Mouse (Mus musculus): ENCODE measurements around the gene Onecut3. TPM values are rescaled to one million over a fixed set of nuclear protein-coding genes. Genes with fewer than 3 reads are reported as not detected.

Onecut3 gene
- polyA plus RNA-seq, 1 experiment from 2014 or later, result not detected

- Histone ChIP-seq H3K36me3 (ENCODE audit: control insufficient read depth, insufficient read depth) (no peaks in the 10 kb centered on the region), H3K4me3 (ENCODE audit: low read length) (no peak overlapping the region), H3K4me2 (ENCODE audit: low read depth, low read length) (no peak overlapping the region), H3K9me3 (replicated peaks; ENCODE audit: control insufficient read depth, low read length) (no peaks in the 10 kb centered on the region), H3K4me1 (ENCODE audit: control insufficient read depth, insufficient read depth, low read length) (peaks cover 9% of the 10 kb centered on the region), H3K27me3 (ENCODE audit: control insufficient read depth, insufficient read depth, low read length) (no peaks in the 10 kb centered on the region), H3K27ac (ENCODE audit: low read length) (no peak overlapping the region), H3K9ac (ENCODE audit: low read length) (no peak overlapping the region)
- WGBS, result 65% methylated on average over 4 of the region's 4 CpGs
- no peak for ATAC-seq (replicated peaks; ENCODE audit: extremely low read depth, insufficient read depth, low FRiP score)
Measured at GRCm38 (mm10) chr10:80460324-80460723, 34.3 kb upstream of the Onecut3 start.

GRCm38 (mm10) chr10:80461346-80461745, 33.3 kb upstream of the Onecut3 start:
- Histone ChIP-seq H3K27me3 (ENCODE audit: control insufficient read depth, insufficient read depth, low read length) (no peaks in the 10 kb centered on the region), H3K27ac (ENCODE audit: low read length) (no peak overlapping the region), H3K4me2 (ENCODE audit: low read depth, low read length) (no peak overlapping the region), H3K4me3 (ENCODE audit: low read length) (no peak overlapping the region), H3K36me3 (ENCODE audit: control insufficient read depth, insufficient read depth) (no peaks in the 10 kb centered on the region), H3K4me1 (ENCODE audit: control insufficient read depth, insufficient read depth, low read length) (peaks cover 9% of the 10 kb centered on the region), H3K9me3 (replicated peaks; ENCODE audit: control insufficient read depth, low read length) (no peaks in the 10 kb centered on the region), H3K9ac (ENCODE audit: low read length) (no peak overlapping the region)
- ATAC-seq (replicated peaks; ENCODE audit: extremely low read depth, insufficient read depth, low FRiP score), result no peak
- 54% methylated on average over 7 of the region's 7 CpGs for WGBS

- peak overlapping the region; percentile 30; the same call in 1 of the 2 replicates for H3K27ac ChIP-seq (ENCODE audit: low read length)
- no peaks in the 10 kb centered on the region for H3K9me3 ChIP-seq (replicated peaks; ENCODE audit: control insufficient read depth, low read length)
- WGBS, result 10% methylated on average over 19 of the region's 19 CpGs
- no peak overlapping the region for H3K4me2 ChIP-seq (ENCODE audit: low read depth, low read length)
- ATAC-seq (replicated peaks; ENCODE audit: extremely low read depth, insufficient read depth, low FRiP score), result no peak
- peaks cover 9% of the 10 kb centered on the region for H3K4me1 ChIP-seq (ENCODE audit: control insufficient read depth, insufficient read depth, low read length)
- no peaks in the 10 kb centered on the region for H3K27me3 ChIP-seq (ENCODE audit: control insufficient read depth, insufficient read depth, low read length)
- H3K36me3 ChIP-seq (ENCODE audit: control insufficient read depth, insufficient read depth), result no peaks in the 10 kb centered on the region
- H3K4me3 ChIP-seq (ENCODE audit: low read length), result no peak overlapping the region
- 0 out of 2 replicates have a peak overlapping the region, but pooled peaks have one; percentile 14 for H3K9ac ChIP-seq (ENCODE audit: low read length)
Measured at GRCm38 (mm10) chr10:80464381-80465035, 30.1 kb upstream of the Onecut3 start.

GRCm38 (mm10) chr10:80465066-80465465, 29.6 kb upstream of the Onecut3 start:
- Histone ChIP-seq H3K9ac (ENCODE audit: low read length) (no peak overlapping the region), H3K4me2 (ENCODE audit: low read depth, low read length) (no peak overlapping the region)

GRCm38 (mm10) chr10:80475290-80475959, 19.2 kb upstream of the Onecut3 start:
- Histone ChIP-seq H3K4me2 (ENCODE audit: low read depth, low read length) (peak overlapping the region; percentile 83), H3K36me3 (ENCODE audit: control insufficient read depth, insufficient read depth) (no peaks in the 10 kb centered on the region), H3K9ac (ENCODE audit: low read length) (peak overlapping the region; percentile 66), H3K4me3 (ENCODE audit: low read length) (peak overlapping the region; percentile 62), H3K27ac (ENCODE audit: low read length) (no peak overlapping the region), H3K4me1 (ENCODE audit: control insufficient read depth, insufficient read depth, low read length) (no peaks in the 10 kb centered on the region), H3K27me3 (ENCODE audit: control insufficient read depth, insufficient read depth, low read length) (peaks cover 23% of the 10 kb centered on the region), H3K9me3 (replicated peaks; ENCODE audit: control insufficient read depth, low read length) (no peaks in the 10 kb centered on the region)
- WGBS, result 1% methylated on average over 56 of the region's 58 CpGs
- ATAC-seq (replicated peaks; ENCODE audit: extremely low read depth, insufficient read depth, low FRiP score), result peak; percentile 91

More at GRCm38 (mm10) chr10:80465066-80465465, 29.6 kb upstream of the Onecut3 start:
- Histone ChIP-seq H3K9me3 (replicated peaks; ENCODE audit: control insufficient read depth, low read length) (no peaks in the 10 kb centered on the region), H3K27me3 (ENCODE audit: control insufficient read depth, insufficient read depth, low read length) (0 out of 2 replicates have a peak, but pooled peaks cover 3% of the 10 kb centered on the region), H3K4me1 (ENCODE audit: control insufficient read depth, insufficient read depth, low read length) (peaks cover 9% of the 10 kb centered on the region), H3K27ac (ENCODE audit: low read length) (no peak overlapping the region), H3K4me3 (ENCODE audit: low read length) (no peak overlapping the region), H3K36me3 (ENCODE audit: control insufficient read depth, insufficient read depth) (no peaks in the 10 kb centered on the region)
- no peak for ATAC-seq (replicated peaks; ENCODE audit: extremely low read depth, insufficient read depth, low FRiP score)
- 70% methylated on average over 5 of the region's 5 CpGs for WGBS

- H3K9ac ChIP-seq (ENCODE audit: low read length), result no peak overlapping the region
- ATAC-seq (replicated peaks; ENCODE audit: extremely low read depth, insufficient read depth, low FRiP score), result no peak
- WGBS, result 72% methylated on average over 5 of the region's 5 CpGs
- H3K4me1 ChIP-seq (ENCODE audit: control insufficient read depth, insufficient read depth, low read length), result no peaks in the 10 kb centered on the region
- no peak overlapping the region for H3K4me2 ChIP-seq (ENCODE audit: low read depth, low read length)
- H3K36me3 ChIP-seq (ENCODE audit: control insufficient read depth, insufficient read depth), result no peaks in the 10 kb centered on the region
- no peak overlapping the region for H3K4me3 ChIP-seq (ENCODE audit: low read length)
- no peak overlapping the region for H3K27ac ChIP-seq (ENCODE audit: low read length)
- H3K27me3 ChIP-seq (ENCODE audit: control insufficient read depth, insufficient read depth, low read length), result peaks cover 30% of the 10 kb centered on the region
- no peaks in the 10 kb centered on the region for H3K9me3 ChIP-seq (replicated peaks; ENCODE audit: control insufficient read depth, low read length)
Measured at GRCm38 (mm10) chr10:80478531-80478930, 16.1 kb upstream of the Onecut3 start.

- Histone ChIP-seq H3K4me3 (ENCODE audit: low read length) (no peak overlapping the region), H3K27me3 (ENCODE audit: control insufficient read depth, insufficient read depth, low read length) (peaks cover 54% of the 10 kb centered on the region), H3K9me3 (replicated peaks; ENCODE audit: control insufficient read depth, low read length) (no peaks in the 10 kb centered on the region), H3K4me1 (ENCODE audit: control insufficient read depth, insufficient read depth, low read length) (no peaks in the 10 kb centered on the region), H3K9ac (ENCODE audit: low read length) (no peak overlapping the region), H3K36me3 (ENCODE audit: control insufficient read depth, insufficient read depth) (no peaks in the 10 kb centered on the region), H3K27ac (ENCODE audit: low read length) (no peak overlapping the region), H3K4me2 (ENCODE audit: low read depth, low read length) (no peak overlapping the region)
- WGBS, result 19% methylated on average over 5 of the region's 5 CpGs
- no peak for ATAC-seq (replicated peaks; ENCODE audit: extremely low read depth, insufficient read depth, low FRiP score)
Measured at GRCm38 (mm10) chr10:80481002-80481401, 13.6 kb upstream of the Onecut3 start.

GRCm38 (mm10) chr10:80486862-80487379, 7.7 kb upstream of the Onecut3 start:
- Histone ChIP-seq H3K4me2 (ENCODE audit: low read depth, low read length) (no peak overlapping the region), H3K36me3 (ENCODE audit: control insufficient read depth, insufficient read depth) (no peaks in the 10 kb centered on the region), H3K27ac (ENCODE audit: low read length) (no peak overlapping the region), H3K4me3 (ENCODE audit: low read length) (no peak overlapping the region), H3K27me3 (ENCODE audit: control insufficient read depth, insufficient read depth, low read length) (peaks cover 86% of the 10 kb centered on the region), H3K4me1 (ENCODE audit: control insufficient read depth, insufficient read depth, low read length) (peaks cover 4% of the 10 kb centered on the region; the same call in 1 of the 2 replicates), H3K9ac (ENCODE audit: low read length) (no peak overlapping the region), H3K9me3 (replicated peaks; ENCODE audit: control insufficient read depth, low read length) (peaks cover 6% of the 10 kb centered on the region)
- WGBS, result 61% methylated on average over 7 of the region's 7 CpGs
- no peak for ATAC-seq (replicated peaks; ENCODE audit: extremely low read depth, insufficient read depth, low FRiP score)

GRCm38 (mm10) chr10:80490051-80490450, 4.6 kb upstream of the Onecut3 start:
- no peak overlapping the region for H3K27ac ChIP-seq (ENCODE audit: low read length)
- peak overlapping the region; percentile 16 for H3K4me3 ChIP-seq (ENCODE audit: low read length)
- no peaks in the 10 kb centered on the region for H3K36me3 ChIP-seq (ENCODE audit: control insufficient read depth, insufficient read depth)
- peaks cover 8% of the 10 kb centered on the region; the same call in 1 of the 2 replicates for H3K4me1 ChIP-seq (ENCODE audit: control insufficient read depth, insufficient read depth, low read length)
- H3K4me2 ChIP-seq (ENCODE audit: low read depth, low read length), result peak overlapping the region; percentile 20; the same call in 1 of the 2 replicates
- 2% methylated on average over 22 of the region's 22 CpGs for WGBS
- peak; percentile 24; the same call in 1 of the 2 replicates for ATAC-seq (replicated peaks; ENCODE audit: extremely low read depth, insufficient read depth, low FRiP score)
- no peak overlapping the region for H3K9ac ChIP-seq (ENCODE audit: low read length)
- H3K27me3 ChIP-seq (ENCODE audit: control insufficient read depth, insufficient read depth, low read length), result peaks cover 89% of the 10 kb centered on the region
- peaks cover 6% of the 10 kb centered on the region for H3K9me3 ChIP-seq (replicated peaks; ENCODE audit: control insufficient read depth, low read length)

Measured in heart, embryonic 16.5 days (tissue).